Mouse (Mus musculus) T-helper 17 cell (primary cell): ENCODE measurements at regions not wholly inside any gene's neighbourhood (a gene's known extent, or its start where the extent isn't known, plus 50 kb on each side); places are given as distances from the start of the nearest gene placed in this dataset.

Experiments
- in situ Hi-C, 2 experiments: fragments of 300-600 bp; cut with MboI, MseI; formaldehyde crosslinking; loops; 1 replicate in 1 of 2; 2 replicates in 1 of 2; pipeline ENCODE4 v1.15.1; 2025; ENCODE audit warnings: high pct_unique_total_duplicates in 2 of 2

- in situ Hi-C loops, result no loop called here
Observed at GRCm38 (mm10) chr15:36858711-36859110, 148.9 kb downstream of the Zfp706 start.

- in situ Hi-C loops, result no loop called here
Observed at GRCm38 (mm10) chr15:36857622-36858021, 150.0 kb downstream of the Zfp706 start.

DNA sequence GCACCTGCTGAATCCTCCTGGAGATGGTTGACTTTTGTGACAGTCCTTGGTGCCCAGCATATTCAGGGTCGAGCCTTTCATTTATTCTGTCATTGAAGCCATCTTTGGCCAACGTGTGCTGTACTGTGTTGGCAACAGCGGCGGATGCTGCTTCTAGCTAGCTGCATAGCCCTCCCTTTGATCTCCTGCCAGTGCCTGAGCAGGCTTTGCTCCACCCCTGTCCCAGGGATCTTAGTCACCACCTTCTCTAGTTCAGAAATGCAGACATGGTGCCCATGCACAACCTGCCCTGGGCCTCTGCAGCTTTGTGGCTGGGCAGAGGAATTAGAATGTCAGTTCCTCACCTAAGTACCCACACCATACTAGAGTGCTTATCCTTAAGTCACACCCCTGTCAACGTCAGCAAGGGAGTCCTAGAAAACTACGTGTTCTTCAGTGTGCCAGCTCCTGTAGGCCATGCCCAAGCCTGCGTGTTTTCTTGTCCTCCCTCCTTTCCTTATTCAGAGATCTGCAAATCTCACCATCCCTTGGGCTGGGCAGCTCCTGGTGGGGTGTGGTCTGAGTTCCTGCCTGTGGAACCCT is 151.9 kb downstream of the Zfp706 start:
- in situ Hi-C loops, result no loop called here

- in situ Hi-C loops, result loop anchor here in 1 of 2 experiments (5.0 kb wide), 1 partner anchor 48 kb away; no protein-coding TSS in a partner anchor
Observed at GRCm38 (mm10) chr15:36854900-36855321, 152.7 kb downstream of the Zfp706 start.

DNA sequence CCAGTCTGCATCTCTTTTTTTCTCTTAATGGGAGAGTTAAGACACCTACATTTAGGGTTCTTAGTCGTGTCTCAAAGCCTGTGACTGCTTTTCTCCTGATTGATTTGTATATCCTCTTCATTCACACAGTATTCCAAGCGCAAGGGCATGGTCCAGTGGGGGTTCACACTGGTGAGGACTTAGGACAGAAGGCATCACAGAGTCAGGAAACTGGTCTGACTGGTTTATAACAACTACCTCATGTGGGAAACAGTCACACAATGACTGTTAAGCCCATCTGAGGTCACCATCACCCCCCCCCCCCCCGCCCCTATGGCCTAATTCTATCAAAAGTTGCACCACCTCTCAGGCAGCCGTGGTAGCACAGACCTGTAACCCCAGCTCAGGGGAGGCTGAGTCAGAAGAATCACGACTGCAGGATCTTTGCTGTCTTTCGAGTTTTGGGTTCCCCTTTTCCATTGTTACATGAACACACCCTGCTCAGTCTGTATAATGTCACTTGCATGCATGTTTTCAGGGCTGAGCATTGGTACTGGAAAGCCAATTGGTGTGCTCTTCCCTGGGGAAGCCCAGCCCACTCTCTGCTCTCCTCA is 155.2 kb downstream of the Zfp706 start:
- in situ Hi-C loops, result loop anchor here in 1 of 2 experiments (5.0 kb wide), 1 partner anchor 45 kb away; no protein-coding TSS in a partner anchor

DNA sequence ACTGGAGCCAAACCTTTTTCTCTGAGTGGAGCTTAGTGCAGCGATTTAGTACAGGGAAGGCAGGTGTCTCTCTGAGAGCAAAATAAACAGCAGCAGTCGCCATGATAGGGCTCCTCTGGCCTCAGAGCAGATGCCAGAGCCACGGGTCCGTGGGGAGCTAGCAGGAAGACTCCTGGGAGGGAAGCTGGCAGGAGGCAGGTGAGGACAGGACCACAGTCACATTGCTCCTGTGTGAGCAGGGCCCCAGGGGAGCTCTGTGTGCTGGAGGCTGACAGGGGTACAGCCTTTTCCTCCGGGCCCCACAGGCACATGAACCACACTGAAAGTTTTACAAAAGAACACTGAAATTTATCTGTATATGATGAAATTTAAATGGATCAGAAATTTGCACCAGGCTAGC is 159.3 kb downstream of the Zfp706 start:
- in situ Hi-C loops, result no loop called here

GRCm38 (mm10) chr15:36846806-36847205 is 160.8 kb downstream of the Zfp706 start:
- in situ Hi-C loops, result no loop called here
